Mouse (Mus musculus): Measurements from ENCODE around the gene Tnfrsf11a. TPM values are rescaled to one million over a fixed set of nuclear protein-coding genes. Genes with fewer than 3 reads are reported as not detected.

Gene Tnfrsf11a
- polyA plus RNA-seq (2012; rRNA removed) = 4.3 TPM in 2 replicates

DNA sequence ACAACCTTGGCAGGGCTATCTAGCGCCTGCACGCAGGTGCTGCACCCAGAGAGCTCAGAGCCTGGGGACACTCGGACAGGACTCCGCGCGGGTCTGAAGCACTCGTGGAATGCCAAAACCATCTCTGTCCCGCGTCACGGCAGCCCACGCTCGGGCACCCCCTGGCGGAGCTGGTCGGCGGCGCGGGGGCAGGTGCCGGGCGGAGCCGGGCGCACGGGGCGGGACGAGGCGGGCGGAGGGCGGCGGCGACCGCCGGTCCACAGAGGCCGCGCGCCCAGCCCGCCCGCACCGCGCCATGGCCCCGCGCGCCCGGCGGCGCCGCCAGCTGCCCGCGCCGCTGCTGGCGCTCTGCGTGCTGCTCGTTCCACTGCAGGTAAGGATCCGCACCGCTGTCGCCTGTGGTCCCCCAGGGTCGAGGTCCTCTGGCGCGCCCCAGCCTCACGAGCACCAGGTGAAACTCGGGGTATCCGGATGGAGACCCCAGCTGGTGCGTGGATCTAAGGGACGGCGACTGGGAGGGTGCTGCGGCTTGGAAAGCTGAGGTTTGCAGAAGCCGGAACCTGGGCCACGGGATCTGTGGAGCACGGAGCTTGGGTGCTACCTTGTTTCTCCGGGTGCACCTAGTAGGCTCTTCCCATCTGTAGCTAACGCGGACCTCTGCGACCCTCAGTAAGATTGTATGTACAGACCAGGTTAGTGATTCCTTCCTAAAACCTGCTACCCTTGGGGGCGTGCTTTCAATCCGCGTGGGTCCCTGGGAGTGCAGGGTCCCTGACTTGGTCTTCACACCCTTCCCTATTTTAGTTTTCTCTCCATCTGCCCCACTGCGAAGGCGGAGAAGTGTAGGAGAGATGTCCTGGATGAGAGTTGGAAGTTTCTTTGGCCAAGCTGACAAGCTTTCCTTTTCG lies at the start of gene Tnfrsf11a:
Tnfrsf11a (plus strand) TSS at position 262 of the 908 bp plus-strand sequence.
- 4% methylated on average over 77 of the region's 77 CpGs for WGBS
- peak within 1 kb of the TSS; percentile 64 for H3K4me3 ChIP-seq (replicated peaks; ENCODE audit: extremely low read depth, low read depth, low read length)
- DNase-seq = peak; percentile 66
- no peak for TF ChIP-seq CTCF (IDR thresholded peaks at IDR 0.05; ENCODE audit: insufficient read depth, low read length)
- TF ChIP-seq POLR2A (IDR thresholded peaks at IDR 0.05; ENCODE audit: borderline replicate concordance, extremely low read depth, low read depth, low read length) = no peak
- H3K4me1 ChIP-seq (ENCODE audit: control insufficient read depth, insufficient read depth, low read length) = no peaks in the 10 kb centered on the region; the same call in 1 of the 2 replicates

DNA sequence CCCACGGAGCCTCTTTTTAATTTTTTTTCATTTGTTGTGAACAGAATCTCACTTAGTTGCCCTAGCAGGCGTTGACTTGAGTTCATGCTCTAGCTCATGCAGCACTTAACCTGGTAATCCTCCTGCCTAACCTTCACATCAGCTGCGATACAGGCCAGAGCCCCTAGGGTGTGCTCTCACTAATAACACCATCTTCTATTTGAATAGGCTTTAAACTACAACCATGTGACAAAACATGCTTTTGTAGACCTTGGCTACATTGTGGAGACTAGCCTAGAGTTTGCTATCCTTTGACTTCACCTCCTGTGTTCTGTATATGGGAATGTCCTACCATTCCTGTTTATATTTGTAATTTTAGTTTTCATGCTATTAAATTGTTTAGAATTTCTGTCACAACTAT lies 45.2 kb upstream of the Tnfrsf11a start:
- Histone ChIP-seq H3K4me3 (replicated peaks; ENCODE audit: extremely low read depth, low read depth, low read length) (no peak overlapping the region), H3K4me1 (ENCODE audit: control insufficient read depth, insufficient read depth, low read length) (no peaks in the 10 kb centered on the region)
- WGBS = 80% methylated on average over 3 of the region's 3 CpGs
- TF ChIP-seq CTCF (IDR thresholded peaks at IDR 0.05; ENCODE audit: insufficient read depth, low read length) (0 out of 2 replicates have a peak, but pooled peaks have one; percentile 23), POLR2A (IDR thresholded peaks at IDR 0.05; ENCODE audit: borderline replicate concordance, extremely low read depth, low read depth, low read length) (no peak)
- no peak for DNase-seq

DNA sequence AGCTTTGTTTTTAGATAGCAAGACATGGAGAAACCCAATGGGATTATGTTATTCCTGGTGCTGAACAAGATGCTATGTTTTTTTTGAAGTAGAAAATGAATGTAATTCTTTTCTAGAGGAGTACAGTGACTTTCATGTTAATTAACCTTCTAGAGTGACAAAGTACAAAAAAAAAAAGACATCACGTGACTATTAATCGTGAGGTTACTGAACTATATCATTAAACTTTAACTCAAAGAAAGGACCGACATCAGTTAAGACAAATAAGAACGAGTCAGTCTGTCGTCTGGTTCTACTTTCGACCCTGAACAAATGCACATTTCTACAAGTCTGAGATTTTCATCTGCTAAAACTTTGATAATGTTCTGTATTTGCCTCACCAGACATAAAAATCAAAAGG lies 42.2 kb upstream of the Tnfrsf11a start:
- H3K4me3 ChIP-seq (replicated peaks; ENCODE audit: extremely low read depth, low read depth, low read length) = no peak overlapping the region
- WGBS = 93% methylated on average over 6 of the region's 6 CpGs
- H3K4me1 ChIP-seq (ENCODE audit: control insufficient read depth, insufficient read depth, low read length) = no peaks in the 10 kb centered on the region
- no peak for DNase-seq
- no peak for TF ChIP-seq POLR2A (IDR thresholded peaks at IDR 0.05; ENCODE audit: borderline replicate concordance, extremely low read depth, low read depth, low read length)
- TF ChIP-seq CTCF (IDR thresholded peaks at IDR 0.05; ENCODE audit: insufficient read depth, low read length) = no peak

DNA sequence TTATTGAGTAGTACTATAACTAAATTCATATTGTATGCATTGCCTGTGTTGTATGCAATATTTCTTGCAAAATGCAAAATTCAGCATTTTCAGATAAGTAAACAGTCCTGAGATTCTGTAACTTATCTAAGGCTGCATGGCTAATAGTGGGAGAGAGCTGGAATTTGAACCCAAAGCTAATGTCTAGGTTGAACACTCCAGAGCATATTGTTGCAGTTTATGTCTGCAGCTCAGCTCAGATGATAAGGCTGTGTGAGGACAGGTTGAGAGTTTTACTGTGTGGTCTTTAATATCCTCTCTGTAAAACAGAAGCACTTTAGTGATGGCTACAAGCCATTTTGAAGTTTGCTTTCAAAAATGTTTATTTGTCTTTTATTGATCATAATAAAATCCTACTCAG lies 41.0 kb upstream of the Tnfrsf11a start:
- no peak for TF ChIP-seq CTCF (IDR thresholded peaks at IDR 0.05; ENCODE audit: insufficient read depth, low read length)
- TF ChIP-seq POLR2A (IDR thresholded peaks at IDR 0.05; ENCODE audit: borderline replicate concordance, extremely low read depth, low read depth, low read length) = no peak
- DNase-seq = no peak
- H3K4me3 ChIP-seq (replicated peaks; ENCODE audit: extremely low read depth, low read depth, low read length) = no peak overlapping the region
- H3K4me1 ChIP-seq (ENCODE audit: control insufficient read depth, insufficient read depth, low read length) = no peaks in the 10 kb centered on the region

DNA sequence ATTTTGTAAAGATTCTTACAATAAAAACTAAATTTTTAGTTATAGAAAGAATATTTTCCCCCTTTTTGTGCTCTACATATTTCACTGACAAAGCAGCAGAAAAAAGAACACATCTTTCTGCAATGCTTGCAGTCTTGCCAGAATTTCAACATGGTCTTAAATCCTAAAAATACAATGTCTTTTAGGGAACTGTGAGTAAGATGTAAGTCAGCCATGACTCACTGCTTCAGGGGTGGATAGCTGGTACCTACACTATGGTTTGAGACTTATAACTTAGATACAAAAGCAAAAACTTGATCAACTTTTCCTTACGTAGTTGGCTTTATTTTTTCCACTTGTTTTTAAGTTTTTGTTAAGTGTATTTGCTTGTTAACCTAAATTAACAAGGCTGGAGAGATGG lies 38.0 kb upstream of the Tnfrsf11a start:
- DNase-seq = no peak
- TF ChIP-seq CTCF (IDR thresholded peaks at IDR 0.05; ENCODE audit: insufficient read depth, low read length) (no peak), POLR2A (IDR thresholded peaks at IDR 0.05; ENCODE audit: borderline replicate concordance, extremely low read depth, low read depth, low read length) (no peak)
- H3K4me3 ChIP-seq (replicated peaks; ENCODE audit: extremely low read depth, low read depth, low read length) = no peak overlapping the region
- no peaks in the 10 kb centered on the region for H3K4me1 ChIP-seq (ENCODE audit: control insufficient read depth, insufficient read depth, low read length)
- 94% methylated on average over 1 of the region's 1 CpGs for WGBS

DNA sequence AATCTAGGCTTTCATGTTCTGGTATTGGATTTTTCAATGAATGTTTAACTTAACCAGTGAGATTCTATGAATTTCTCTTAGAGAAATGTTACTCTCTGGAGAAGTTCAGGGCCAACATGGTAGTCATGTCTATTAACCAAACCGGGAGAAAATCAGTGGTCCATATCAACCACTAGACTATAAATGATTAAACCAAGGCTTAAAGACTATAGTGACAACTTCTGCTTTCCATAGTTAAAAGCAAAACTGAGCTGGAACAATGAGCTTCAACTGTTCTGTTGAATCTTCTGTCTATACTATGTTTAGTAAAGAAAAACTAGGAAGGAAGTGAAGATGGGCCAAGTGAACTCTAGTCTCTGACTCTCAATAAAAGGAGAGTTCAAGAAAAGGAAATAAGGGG lies 34.1 kb upstream of the Tnfrsf11a start:
- Histone ChIP-seq H3K4me3 (replicated peaks; ENCODE audit: extremely low read depth, low read depth, low read length) (no peak overlapping the region), H3K4me1 (ENCODE audit: control insufficient read depth, insufficient read depth, low read length) (no peaks in the 10 kb centered on the region)
- WGBS = 84% methylated on average over 1 of the region's 1 CpGs
- DNase-seq = no peak
- TF ChIP-seq CTCF (IDR thresholded peaks at IDR 0.05; ENCODE audit: insufficient read depth, low read length) (no peak), POLR2A (IDR thresholded peaks at IDR 0.05; ENCODE audit: borderline replicate concordance, extremely low read depth, low read depth, low read length) (no peak)

DNA sequence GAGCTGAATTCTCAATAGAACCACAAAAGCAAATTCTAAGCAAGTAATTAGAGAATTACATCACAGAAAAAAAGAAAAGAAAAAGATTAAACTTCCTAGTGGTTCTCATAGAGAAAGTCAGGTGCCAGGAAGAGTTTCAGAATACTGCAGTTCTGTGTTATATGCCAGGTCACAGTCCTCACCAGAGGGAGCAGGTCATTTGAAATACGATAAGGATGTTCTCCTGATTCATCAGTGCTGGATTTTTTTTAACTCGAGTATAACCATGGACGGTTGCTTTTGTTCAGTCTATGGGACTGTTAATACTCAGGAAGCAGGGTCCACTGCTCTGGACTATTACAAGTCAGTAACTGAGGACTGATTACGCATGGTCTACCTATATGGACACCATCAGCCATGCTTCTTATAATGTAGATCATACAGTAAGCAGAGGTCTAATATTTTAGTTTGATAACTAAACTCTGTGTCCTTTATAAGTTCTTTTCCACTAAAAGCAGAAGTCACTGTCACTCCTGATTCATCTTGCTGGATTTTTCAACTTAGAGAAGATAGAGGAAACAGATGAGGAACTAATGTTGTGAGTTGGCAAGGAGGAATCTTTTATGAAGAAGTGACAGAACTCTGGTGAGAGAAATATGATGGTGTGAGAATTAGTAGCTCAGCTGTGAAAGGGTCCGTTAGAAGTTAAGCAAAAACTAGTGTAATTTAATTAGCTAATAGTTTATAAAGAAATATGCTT lies 33.5 kb upstream of the Tnfrsf11a start:
- no peak for TF ChIP-seq CTCF (IDR thresholded peaks at IDR 0.05; ENCODE audit: insufficient read depth, low read length)
- no peak for TF ChIP-seq POLR2A (IDR thresholded peaks at IDR 0.05; ENCODE audit: borderline replicate concordance, extremely low read depth, low read depth, low read length)
- no peak for DNase-seq
- Histone ChIP-seq H3K4me3 (replicated peaks; ENCODE audit: extremely low read depth, low read depth, low read length) (no peak overlapping the region), H3K4me1 (ENCODE audit: control insufficient read depth, insufficient read depth, low read length) (no peaks in the 10 kb centered on the region)
- 83% methylated on average over 5 of the region's 5 CpGs for WGBS

DNA sequence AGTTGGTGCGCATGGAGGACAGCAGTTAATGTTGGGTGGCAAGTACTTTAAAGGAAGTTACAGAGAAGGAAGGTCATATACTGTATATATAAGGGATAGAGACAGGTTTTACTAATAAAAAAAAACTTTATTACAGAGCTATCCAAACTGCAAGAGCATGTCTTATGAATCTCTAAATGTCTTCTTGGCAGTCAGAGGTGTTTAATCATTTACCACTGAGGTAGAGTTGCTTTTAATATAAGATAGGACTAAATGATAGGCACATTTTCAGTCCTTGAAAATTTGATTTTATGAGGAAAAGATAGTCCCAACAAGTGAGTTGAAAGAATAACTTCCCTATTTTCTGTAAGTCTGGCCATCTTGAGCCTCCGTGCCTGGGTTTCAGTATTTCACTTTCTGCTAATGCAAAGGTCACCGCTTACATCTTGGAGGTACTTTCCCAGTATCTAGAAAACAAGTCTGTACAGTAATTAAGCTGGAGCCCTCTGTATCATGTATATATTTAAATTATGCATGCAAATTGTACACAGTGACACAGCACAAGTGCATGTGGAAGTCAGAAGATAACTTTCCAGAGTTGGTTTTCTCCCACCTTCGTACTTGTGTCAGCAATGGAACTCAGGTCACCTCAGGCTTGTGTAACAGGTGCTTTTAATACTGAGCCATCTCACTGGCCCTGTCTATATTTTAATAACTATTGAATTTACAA lies 32.3 kb upstream of the Tnfrsf11a start:
- TF ChIP-seq CTCF (IDR thresholded peaks at IDR 0.05; ENCODE audit: insufficient read depth, low read length) (no peak), POLR2A (IDR thresholded peaks at IDR 0.05; ENCODE audit: borderline replicate concordance, extremely low read depth, low read depth, low read length) (no peak)
- no peak for DNase-seq
- H3K4me3 ChIP-seq (replicated peaks; ENCODE audit: extremely low read depth, low read depth, low read length) = no peak overlapping the region
- H3K4me1 ChIP-seq (ENCODE audit: control insufficient read depth, insufficient read depth, low read length) = no peaks in the 10 kb centered on the region
- WGBS = 92% methylated on average over 4 of the region's 4 CpGs

DNA sequence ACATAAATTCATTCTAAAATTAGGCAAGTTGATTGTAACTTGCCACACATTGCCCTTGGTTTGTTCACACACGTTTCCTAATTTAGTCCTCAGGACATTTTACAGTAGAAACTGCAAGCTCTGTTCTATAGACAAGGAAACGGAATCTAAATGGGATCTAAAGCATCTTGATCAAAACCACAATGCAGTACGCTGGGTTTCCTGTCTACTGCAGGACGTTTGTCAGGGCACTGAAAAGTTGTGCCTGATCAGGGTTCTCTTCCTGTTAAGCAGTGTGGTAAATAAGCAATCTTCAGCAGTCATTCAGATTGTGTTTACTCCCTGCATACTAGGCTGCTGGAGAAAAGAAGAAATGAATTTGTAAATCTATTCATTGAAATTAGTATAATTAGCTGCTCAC lies 28.3 kb upstream of the Tnfrsf11a start:
- DNase-seq = no peak
- TF ChIP-seq POLR2A (IDR thresholded peaks at IDR 0.05; ENCODE audit: borderline replicate concordance, extremely low read depth, low read depth, low read length) = no peak
- TF ChIP-seq CTCF (IDR thresholded peaks at IDR 0.05; ENCODE audit: insufficient read depth, low read length) = no peak
- Histone ChIP-seq H3K4me3 (replicated peaks; ENCODE audit: extremely low read depth, low read depth, low read length) (no peak overlapping the region), H3K4me1 (ENCODE audit: control insufficient read depth, insufficient read depth, low read length) (no peaks in the 10 kb centered on the region)
- 60% methylated on average over 4 of the region's 4 CpGs for WGBS
